Mouse (Mus musculus): Measurements from ENCODE around the gene Rps3. TPM values are rescaled to one million over a fixed set of nuclear protein-coding genes. Genes with fewer than 3 reads are reported as not detected.

Rps3 gene
- polyA plus RNA-seq, 1 experiment, result 980 TPM

DNA sequence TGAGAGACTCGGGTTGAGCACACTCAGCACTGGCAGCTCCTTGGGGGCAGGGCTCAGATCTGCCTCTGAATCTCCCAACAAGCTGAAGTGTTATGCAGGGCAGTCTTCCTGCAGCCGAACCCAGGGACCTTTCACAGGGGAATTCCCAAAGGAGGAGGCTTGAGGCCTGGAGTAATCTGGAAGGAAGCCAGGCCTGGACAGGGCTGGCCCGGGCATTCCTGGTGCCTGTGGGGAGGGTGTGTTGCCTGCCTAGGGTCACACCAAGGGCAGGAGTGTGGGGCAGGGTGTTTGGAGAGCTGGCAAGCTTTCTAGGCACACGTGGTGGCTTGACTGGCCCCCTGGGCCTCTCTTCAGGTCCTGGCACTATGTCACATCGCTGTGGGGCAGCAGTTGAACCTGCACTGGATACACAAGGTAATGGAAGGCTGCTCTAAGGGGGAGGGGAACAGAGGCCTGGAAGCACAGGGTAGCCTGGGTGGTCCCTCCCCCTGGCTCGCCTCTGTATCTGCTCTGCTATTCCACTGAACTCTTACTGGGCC is 41.9 kb downstream of the Rps3 start:
- Histone ChIP-seq H3K4me3 (ENCODE audit: insufficient read depth, low read depth, low read length) (no peak overlapping the region), H3K27ac (ENCODE audit: insufficient read depth, low read depth, low read length) (0 out of 2 replicates have a peak overlapping the region, but pooled peaks have one; percentile 4), H3K4me1 (ENCODE audit: control insufficient read depth, insufficient read depth, low read length) (peaks cover 62% of the 10 kb centered on the region)
- WGBS, result 34% methylated on average over 6 of the region's 6 CpGs
- TF ChIP-seq POLR2A (IDR thresholded peaks at IDR 0.05; ENCODE audit: insufficient read depth, low read depth, low read length), result no peak

DNA sequence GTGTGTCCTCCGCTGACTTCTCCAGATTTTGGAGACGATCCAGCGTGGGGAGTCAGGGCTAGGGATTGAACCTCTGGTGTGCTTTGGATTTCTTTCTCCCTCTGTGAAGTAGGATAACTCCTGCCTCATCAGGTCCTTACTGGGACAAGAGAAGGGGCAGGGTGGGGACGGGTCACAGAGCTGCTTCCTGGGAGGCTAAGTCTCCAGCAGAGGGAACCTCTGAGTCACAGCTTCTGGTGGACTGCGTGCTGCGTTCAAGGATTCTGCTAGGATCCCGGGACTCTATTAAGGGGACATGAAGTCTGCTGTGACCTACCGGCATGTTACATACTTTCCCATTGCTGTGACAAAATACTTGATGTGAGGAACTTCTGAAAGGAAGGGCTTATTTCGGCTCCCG is 44.7 kb downstream of the Rps3 start:
- WGBS, result 66% methylated on average over 10 of the region's 10 CpGs
- no peak for TF ChIP-seq POLR2A (IDR thresholded peaks at IDR 0.05; ENCODE audit: insufficient read depth, low read depth, low read length)
- peak; percentile 3; the same call in 1 of the 2 replicates for TF ChIP-seq CTCF (IDR thresholded peaks at IDR 0.05; ENCODE audit: insufficient read depth, low read depth, low read length)
- no peak overlapping the region for H3K27ac ChIP-seq (ENCODE audit: insufficient read depth, low read depth, low read length)

DNA sequence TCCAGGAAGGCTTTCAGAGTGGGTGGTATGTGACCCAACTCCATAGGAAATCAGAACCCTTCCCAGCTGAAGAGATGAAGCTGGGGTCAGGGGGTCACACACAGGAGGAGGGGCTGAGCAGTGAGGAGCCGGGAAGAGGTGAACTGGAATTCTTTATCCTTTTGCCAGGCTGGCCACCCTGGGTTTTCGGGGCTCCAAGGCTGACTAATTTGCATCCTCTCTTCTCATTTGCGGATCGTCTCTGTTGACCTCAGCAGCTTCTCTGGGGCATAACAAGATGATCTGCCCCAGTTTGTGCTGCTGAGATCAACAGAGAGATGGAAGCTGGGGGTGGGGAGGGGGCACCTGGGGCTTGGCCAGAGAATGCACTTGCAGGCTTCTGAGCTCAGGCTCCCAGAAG is 47.0 kb downstream of the Rps3 start:
- peaks cover 82% of the 10 kb centered on the region for H3K4me1 ChIP-seq (ENCODE audit: control insufficient read depth, insufficient read depth, low read length)
- H3K4me3 ChIP-seq (ENCODE audit: insufficient read depth, low read depth, low read length), result no peak overlapping the region
- H3K27ac ChIP-seq (ENCODE audit: insufficient read depth, low read depth, low read length), result no peak overlapping the region
- WGBS, result 45% methylated on average over 4 of the region's 4 CpGs
- TF ChIP-seq POLR2A (IDR thresholded peaks at IDR 0.05; ENCODE audit: insufficient read depth, low read depth, low read length), result no peak
- no peak for TF ChIP-seq CTCF (IDR thresholded peaks at IDR 0.05; ENCODE audit: insufficient read depth, low read depth, low read length)

More for the DNA sequence above, 44.7 kb downstream of the Rps3 start:
- Histone ChIP-seq H3K4me3 (ENCODE audit: insufficient read depth, low read depth, low read length) (no peak overlapping the region), H3K4me1 (ENCODE audit: control insufficient read depth, insufficient read depth, low read length) (peaks cover 76% of the 10 kb centered on the region)

DNA sequence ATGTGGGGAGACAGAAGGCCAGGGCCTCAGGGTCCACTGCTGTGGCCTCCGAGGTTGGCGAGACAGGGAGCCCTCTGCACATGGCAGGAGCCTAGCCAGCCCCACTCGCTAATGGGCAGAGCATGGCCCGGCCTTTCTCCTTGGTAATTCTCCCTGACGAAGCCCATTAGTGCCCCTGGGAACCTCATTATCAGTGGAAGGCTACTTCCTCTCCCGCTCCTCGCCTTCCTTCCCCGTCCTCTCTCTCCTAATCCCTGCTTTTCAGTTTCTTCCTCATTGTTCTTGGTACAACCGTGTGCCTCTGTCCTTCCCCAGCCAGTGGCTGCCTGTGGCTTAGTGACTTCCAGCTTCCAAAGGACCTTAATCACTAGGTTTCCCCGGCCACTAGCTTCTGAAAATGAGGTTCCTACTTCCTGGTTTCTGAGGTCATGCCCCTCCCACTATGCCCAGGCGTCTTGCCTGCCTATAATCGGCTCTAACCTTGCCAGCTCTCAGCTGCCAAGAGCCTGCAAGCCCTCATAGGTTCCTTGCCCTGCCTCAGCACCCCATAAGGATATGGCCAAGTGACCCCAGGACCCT is 48.8 kb downstream of the Rps3 start:
- Histone ChIP-seq H3K4me1 (ENCODE audit: control insufficient read depth, insufficient read depth, low read length) (peaks cover 84% of the 10 kb centered on the region), H3K4me3 (ENCODE audit: insufficient read depth, low read depth, low read length) (no peak overlapping the region), H3K27ac (ENCODE audit: insufficient read depth, low read depth, low read length) (peak overlapping the region; percentile 97; the same call in 1 of the 2 replicates)
- TF ChIP-seq CTCF (IDR thresholded peaks at IDR 0.05; ENCODE audit: insufficient read depth, low read depth, low read length) (no peak), POLR2A (IDR thresholded peaks at IDR 0.05; ENCODE audit: insufficient read depth, low read depth, low read length) (no peak)
- WGBS, result 53% methylated on average over 12 of the region's 12 CpGs

DNA sequence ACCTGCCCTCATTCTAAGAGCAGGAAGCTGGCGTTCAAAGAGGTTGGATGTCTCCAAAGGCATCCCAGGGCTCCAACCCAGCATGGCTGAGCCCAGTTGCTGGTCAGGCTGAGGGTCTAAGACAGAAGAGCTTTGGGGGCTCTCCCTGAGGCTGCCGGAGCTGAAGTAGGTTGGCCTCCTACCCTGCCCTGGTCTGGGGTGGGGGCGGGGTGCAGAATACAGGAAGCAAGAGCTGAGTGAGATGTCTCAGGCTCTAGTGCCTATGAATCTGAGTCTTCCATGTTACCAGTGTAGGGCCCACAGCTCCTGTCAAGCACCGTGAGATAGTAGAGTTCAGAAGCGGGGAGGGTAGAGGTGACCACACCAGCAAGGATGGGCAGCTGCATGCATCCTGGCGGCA is 50.7 kb downstream of the Rps3 start:
- H3K27ac ChIP-seq (ENCODE audit: insufficient read depth, low read depth, low read length), result peak overlapping the region; percentile 97

DNA sequence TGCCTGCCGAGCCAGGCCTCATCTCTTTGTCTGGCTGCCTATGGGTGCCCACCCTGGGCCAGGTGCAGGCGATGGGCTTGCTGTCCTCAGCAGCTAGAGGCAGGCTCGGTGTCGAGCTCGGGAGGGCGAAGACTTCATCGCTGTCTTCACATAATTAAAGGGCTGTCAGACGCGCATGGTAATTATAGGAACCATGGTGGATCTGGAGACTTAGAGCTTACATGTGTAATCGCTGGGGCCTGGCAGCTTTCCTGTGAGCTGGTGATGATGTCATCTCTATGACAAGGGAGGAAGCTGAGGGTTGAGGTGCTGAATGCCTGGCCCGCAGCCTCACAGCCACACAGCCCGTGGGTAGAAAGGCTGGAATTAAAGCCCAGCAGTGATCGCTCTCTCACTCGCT is 51.3 kb downstream of the Rps3 start:
- Histone ChIP-seq H3K4me1 (ENCODE audit: control insufficient read depth, insufficient read depth, low read length) (peaks cover 89% of the 10 kb centered on the region), H3K4me3 (ENCODE audit: insufficient read depth, low read depth, low read length) (no peak overlapping the region), H3K27ac (ENCODE audit: insufficient read depth, low read depth, low read length) (peak overlapping the region; percentile 97)
- 24% methylated on average over 14 of the region's 14 CpGs for WGBS
- TF ChIP-seq CTCF (IDR thresholded peaks at IDR 0.05; ENCODE audit: insufficient read depth, low read depth, low read length) (no peak), POLR2A (IDR thresholded peaks at IDR 0.05; ENCODE audit: insufficient read depth, low read depth, low read length) (0 out of 2 replicates have a peak, but pooled peaks have one; percentile 10)

More for the DNA sequence above, 50.7 kb downstream of the Rps3 start:
- TF ChIP-seq CTCF (IDR thresholded peaks at IDR 0.05; ENCODE audit: insufficient read depth, low read depth, low read length) (no peak), POLR2A (IDR thresholded peaks at IDR 0.05; ENCODE audit: insufficient read depth, low read depth, low read length) (no peak)
- no peak overlapping the region for H3K4me3 ChIP-seq (ENCODE audit: insufficient read depth, low read depth, low read length)
- WGBS, result 81% methylated on average over 6 of the region's 6 CpGs
- H3K4me1 ChIP-seq (ENCODE audit: control insufficient read depth, insufficient read depth, low read length), result peaks cover 87% of the 10 kb centered on the region

DNA sequence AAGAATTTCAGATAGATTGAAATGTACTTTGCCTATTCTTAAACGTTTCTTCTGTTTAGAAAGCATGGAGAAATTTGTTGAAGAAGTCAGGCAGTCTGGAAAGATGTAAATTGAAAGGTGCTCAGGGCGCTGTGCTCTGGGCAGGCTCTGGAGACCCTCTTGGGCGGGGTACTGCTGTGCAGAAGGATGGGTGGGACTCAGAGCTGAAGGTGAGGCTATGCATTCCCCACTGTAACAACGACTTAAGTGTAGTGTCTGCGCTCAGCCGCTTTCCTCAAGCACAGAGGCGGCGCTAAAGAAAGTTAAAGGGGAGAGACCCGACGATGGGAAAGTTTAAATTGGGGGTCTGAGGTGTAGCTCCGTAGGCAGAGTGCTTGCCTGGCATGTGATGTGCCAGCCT is 53.3 kb downstream of the Rps3 start:
- Histone ChIP-seq H3K27ac (ENCODE audit: insufficient read depth, low read depth, low read length) (peak overlapping the region; percentile 59), H3K4me1 (ENCODE audit: control insufficient read depth, insufficient read depth, low read length) (peaks cover 92% of the 10 kb centered on the region), H3K4me3 (ENCODE audit: insufficient read depth, low read depth, low read length) (no peak overlapping the region)
- 48% methylated on average over 11 of the region's 11 CpGs for WGBS
- no peak for TF ChIP-seq POLR2A (IDR thresholded peaks at IDR 0.05; ENCODE audit: insufficient read depth, low read depth, low read length)
- no peak for TF ChIP-seq CTCF (IDR thresholded peaks at IDR 0.05; ENCODE audit: insufficient read depth, low read depth, low read length)

DNA sequence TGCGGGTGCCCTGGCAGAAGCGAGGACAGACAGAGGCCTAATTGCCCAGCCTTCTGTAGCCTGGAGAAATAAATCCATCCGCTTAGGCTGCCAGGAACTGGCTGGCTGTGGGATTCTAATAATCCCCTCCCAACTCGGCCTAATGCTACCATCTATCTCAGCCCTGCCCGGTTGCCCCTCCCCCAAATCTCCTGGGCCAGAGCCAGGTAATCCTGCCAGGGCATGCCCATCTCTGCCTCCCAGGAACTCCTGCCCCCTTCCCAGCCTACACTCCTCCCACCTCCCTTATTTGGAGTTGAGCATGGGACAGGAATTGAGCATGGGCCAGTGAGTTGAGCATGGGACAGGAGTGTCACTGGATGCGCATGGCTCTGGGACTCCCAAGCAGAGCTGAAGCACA is 53.8 kb downstream of the Rps3 start:
- Histone ChIP-seq H3K27ac (ENCODE audit: insufficient read depth, low read depth, low read length) (peak overlapping the region; percentile 59), H3K4me1 (ENCODE audit: control insufficient read depth, insufficient read depth, low read length) (peaks cover 92% of the 10 kb centered on the region), H3K4me3 (ENCODE audit: insufficient read depth, low read depth, low read length) (no peak overlapping the region)
- TF ChIP-seq CTCF (IDR thresholded peaks at IDR 0.05; ENCODE audit: insufficient read depth, low read depth, low read length) (no peak), POLR2A (IDR thresholded peaks at IDR 0.05; ENCODE audit: insufficient read depth, low read depth, low read length) (no peak)
- WGBS, result 39% methylated on average over 6 of the region's 6 CpGs

DNA sequence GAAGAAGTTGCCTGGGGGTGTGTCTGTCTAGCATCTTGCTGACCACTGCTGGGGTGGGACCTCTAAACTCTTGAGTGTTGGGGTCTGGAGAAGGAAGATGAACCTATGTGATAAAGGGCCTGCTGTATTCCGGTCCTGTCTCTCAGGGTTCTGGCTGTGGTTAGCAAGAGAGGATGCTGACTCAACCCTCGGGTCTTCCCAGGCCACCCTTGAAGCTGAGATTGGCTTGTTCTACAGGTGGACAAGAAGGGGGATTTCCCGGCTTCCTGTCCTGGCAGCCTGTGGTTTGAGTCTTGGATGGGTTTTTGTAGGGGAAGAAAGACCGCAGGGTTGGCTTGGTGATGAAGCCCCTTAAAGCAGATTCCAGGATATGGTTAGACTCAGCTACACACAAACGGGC is 54.7 kb downstream of the Rps3 start:
- Histone ChIP-seq H3K4me3 (ENCODE audit: insufficient read depth, low read depth, low read length) (no peak overlapping the region), H3K27ac (ENCODE audit: insufficient read depth, low read depth, low read length) (peak overlapping the region; percentile 97), H3K4me1 (ENCODE audit: control insufficient read depth, insufficient read depth, low read length) (peaks cover 91% of the 10 kb centered on the region)
- TF ChIP-seq CTCF (IDR thresholded peaks at IDR 0.05; ENCODE audit: insufficient read depth, low read depth, low read length), result no peak
- no peak for TF ChIP-seq POLR2A (IDR thresholded peaks at IDR 0.05; ENCODE audit: insufficient read depth, low read depth, low read length)
- whole genome bisulfite sequencing, result 86% methylated on average over 5 of the region's 5 CpGs

Data from olfactory bulb, adult 2 months (tissue).